Mouse (Mus musculus): ENCODE data around the gene Crygn. TPM values are rescaled to one million over a fixed set of nuclear protein-coding genes. Genes with fewer than 3 reads are reported as not detected.
A peak's percentile ranks its signal among the peaks of the same experiment; 100 is the strongest.

The Crygn gene
- total and polyA plus RNA-seq, 3 experiments: 0.89 TPM; not detected in 2

DNA sequence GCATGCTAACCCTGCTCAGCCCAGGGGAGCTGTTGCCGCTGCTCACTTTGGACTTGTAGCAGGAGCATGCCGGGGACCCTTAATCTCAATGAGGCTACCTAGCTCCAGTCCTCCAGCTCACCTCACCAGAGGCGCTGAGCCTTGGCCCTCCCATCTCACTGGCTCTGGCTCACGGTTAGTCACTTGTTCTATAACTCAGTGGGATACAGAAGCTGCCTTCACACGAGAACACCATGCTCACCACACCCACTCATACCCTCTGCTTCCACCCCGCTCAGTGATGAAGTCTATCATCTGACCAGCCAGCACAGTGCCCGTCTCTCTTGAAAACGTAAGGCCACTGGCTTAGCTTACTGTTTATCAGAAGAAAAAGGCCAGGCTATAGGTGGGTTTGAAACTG lies 46.9 kb upstream of the Crygn start:
- Histone ChIP-seq H3K9me3 (replicated peaks; ENCODE audit: insufficient read depth, low read length) (no peaks in the 10 kb centered on the region), H3K79me2 (ENCODE audit: control insufficient read depth, insufficient read depth, low read length, poor library complexity) (no peaks in the 10 kb centered on the region), H3K27me3 (ENCODE audit: control insufficient read depth in 1 of 2, insufficient read depth in 2 of 2, low read length in 2 of 2) (no peaks in the 10 kb centered on the region), H3K9ac (ENCODE audit: control insufficient read depth, low read depth, low read length, poor library complexity, severe bottlenecking) (no peak overlapping the region), H3K4me1 (ENCODE audit: control insufficient read depth in 1 of 2, insufficient read depth in 2 of 2, low read length in 2 of 2) (no peaks in the 10 kb centered on the region), H3K4me3 (ENCODE audit: control insufficient read depth in 1 of 2, insufficient read depth in 1 of 2, low read depth in 2 of 2, low read length in 2 of 2) (no peak overlapping the region), H3K36me3 (ENCODE audit: control insufficient read depth in 1 of 2, insufficient read depth in 2 of 2, low read length in 2 of 2) (peaks cover 0 to 24% of the 10 kb centered on the region in 2 experiments; a peak in 2 of 4 replicates), H3K27ac (ENCODE audit: control insufficient read depth, low read depth, low read length) (no peak overlapping the region)
- TF ChIP-seq NELFE (IDR thresholded peaks at IDR 0.05; ENCODE audit: low read depth, low read length): no peak
- no peak for TF ChIP-seq SMC3 (IDR thresholded peaks at IDR 0.05; ENCODE audit: low read depth, low read length)
- TF ChIP-seq MAX (IDR thresholded peaks at IDR 0.05; ENCODE audit: low read length): no peak
- TF ChIP-seq RCOR1 (IDR thresholded peaks at IDR 0.05; ENCODE audit: low read depth, low read length): no peak
- no peak for TF ChIP-seq JUND (IDR thresholded peaks at IDR 0.05; ENCODE audit: low read depth, low read length)
- TF ChIP-seq USF1 (IDR thresholded peaks at IDR 0.05; ENCODE audit: low read depth, low read length): no peak
- no peak for TF ChIP-seq TBP (IDR thresholded peaks at IDR 0.05; ENCODE audit: low read depth, low read length)
- no peak for TF ChIP-seq MYB (IDR thresholded peaks at IDR 0.05; ENCODE audit: low read depth, low read length)
- no peak for TF ChIP-seq NRF1 (IDR thresholded peaks at IDR 0.05; ENCODE audit: insufficient read depth, low read depth, low read length, poor library complexity, severe bottlenecking)
- no peak for TF ChIP-seq ZKSCAN1 (IDR thresholded peaks at IDR 0.05; ENCODE audit: low read depth, low read length)
- no peak for TF ChIP-seq CTCF (IDR thresholded peaks at IDR 0.05 in 2 of 3, conservative IDR thresholded peaks at IDR 0.05 in 1 of 3; ENCODE audit: control insufficient read depth in 1 of 3, insufficient read depth in 1 of 3, low read depth in 2 of 3, low read length in 3 of 3, poor library complexity in 1 of 3, severe bottlenecking in 1 of 3)
- TF ChIP-seq POLR2AphosphoS2 (IDR thresholded peaks at IDR 0.05; ENCODE audit: low read length): no peak
- no peak for TF ChIP-seq ETS1 (IDR thresholded peaks at IDR 0.05; ENCODE audit: low read depth, low read length)
- no peak for TF ChIP-seq MXI1 (IDR thresholded peaks at IDR 0.05; ENCODE audit: low read depth, low read length)
- no peak for TF ChIP-seq CHD2 (IDR thresholded peaks at IDR 0.05; ENCODE audit: low read length)
- TF ChIP-seq E2F4 (IDR thresholded peaks at IDR 0.05; ENCODE audit: borderline replicate concordance, low read depth, low read length): no peak
- TF ChIP-seq EP300 (IDR thresholded peaks at IDR 0.05; ENCODE audit: low read depth in 1 of 2, low read length in 2 of 2): no peak
- TF ChIP-seq KAT2A (conservative IDR thresholded peaks at IDR 0.05; ENCODE audit: low read depth, low read length): no peak
- no peak for TF ChIP-seq ELF1 (IDR thresholded peaks at IDR 0.05; ENCODE audit: low read depth, low read length)
- TF ChIP-seq SIN3A (IDR thresholded peaks at IDR 0.05; ENCODE audit: low read length): no peak
- no peak for DNase-seq (ENCODE audit: low read depth, low spot score)

DNA sequence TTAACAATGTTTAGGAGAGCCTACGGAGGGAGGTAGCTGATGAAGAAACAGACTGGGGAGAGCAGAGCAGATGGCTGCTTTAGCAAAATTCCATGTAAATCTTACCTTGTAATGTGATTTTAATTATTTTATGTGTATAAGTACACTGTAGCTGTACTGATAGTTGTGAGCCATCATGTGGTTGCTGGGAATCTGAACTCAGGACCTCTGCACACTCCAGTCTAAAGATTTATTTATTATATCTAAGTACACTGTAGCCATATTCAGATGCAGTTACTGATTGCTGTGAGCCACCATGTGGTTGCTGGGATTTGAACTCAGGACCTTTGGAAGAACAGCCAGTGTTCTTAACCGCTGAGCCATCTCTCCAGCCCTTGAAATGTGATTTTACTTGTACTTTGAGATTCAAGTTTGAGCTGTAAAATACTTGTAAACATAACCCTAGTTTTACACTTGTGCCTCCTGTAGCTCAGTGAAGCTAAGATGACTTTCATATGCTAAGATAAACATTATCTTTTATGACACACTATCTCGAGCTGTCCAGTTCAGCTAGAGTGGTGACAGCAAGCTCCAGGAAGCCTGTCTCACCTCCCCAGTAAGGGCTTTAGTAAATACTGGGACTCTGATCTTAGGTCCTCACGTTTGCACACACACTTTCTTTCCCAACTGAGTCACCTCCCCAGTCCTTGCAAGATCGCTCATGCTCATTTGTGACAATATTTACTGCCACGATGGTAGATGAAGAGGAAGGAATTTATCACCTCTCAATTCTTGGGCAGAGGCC lies 44.2 kb upstream of the Crygn start:
- Histone ChIP-seq H3K9me3 (replicated peaks; ENCODE audit: insufficient read depth, low read length) (no peaks in the 10 kb centered on the region), H3K79me2 (ENCODE audit: control insufficient read depth, insufficient read depth, low read length, poor library complexity) (no peaks in the 10 kb centered on the region), H3K36me3 (ENCODE audit: control insufficient read depth in 1 of 2, insufficient read depth in 2 of 2, low read length in 2 of 2) (peaks cover 0 to 17% of the 10 kb centered on the region in 2 experiments; a peak in 2 of 4 replicates), H3K4me3 (ENCODE audit: control insufficient read depth in 1 of 2, insufficient read depth in 1 of 2, low read depth in 2 of 2, low read length in 2 of 2) (no peak overlapping the region), H3K27ac (ENCODE audit: control insufficient read depth, low read depth, low read length) (no peak overlapping the region), H3K27me3 (ENCODE audit: control insufficient read depth in 1 of 2, insufficient read depth in 2 of 2, low read length in 2 of 2) (no peaks in the 10 kb centered on the region), H3K4me1 (ENCODE audit: control insufficient read depth in 1 of 2, insufficient read depth in 2 of 2, low read length in 2 of 2) (no peaks in the 10 kb centered on the region), H3K9ac (ENCODE audit: control insufficient read depth, low read depth, low read length, poor library complexity, severe bottlenecking) (no peak overlapping the region)
- TF ChIP-seq POLR2AphosphoS2 (IDR thresholded peaks at IDR 0.05; ENCODE audit: low read length) (peak; percentile 61; the same call in 1 of the 2 replicates), EP300 (IDR thresholded peaks at IDR 0.05; ENCODE audit: low read depth in 1 of 2, low read length in 2 of 2) (no peak)
- DNase-seq (ENCODE audit: low read depth, low spot score): no peak
